Mouse (Mus musculus) pancreas, adult 10 weeks (tissue): Measurements from ENCODE around the gene Esrra. TPM values are rescaled to one million over a fixed set of nuclear protein-coding genes. Genes with fewer than 3 reads are reported as not detected.

Experiments
- polyA plus RNA-seq: library from polyadenylated mRNA; stranded (reverse); fragments of 350-450 nt; fragmentation: Illumina TruSeq; extraction: RNeasy Lipid Tissue Mini Kit (QIAGEN cat#74804); gene quantifications from one replicate; pipeline ENCODE4 v1.2.3, GENCODE M21; 2015; ENCODE audit warnings: low read depth, low replicate concordance; ENCODE audit not compliant: insufficient read depth

Gene Esrra
- polyA plus RNA-seq, result 7.1 TPM

GRCm38 (mm10) chr19:6921647-6922567 is at the start of gene Esrra:
TSS of gene Esrra (minus strand) at chr19:6921813.

GRCm38 (mm10) chr19:6942249-6942691 is 20.7 kb upstream of the Esrra start, which contains the start of gene Gpr137:
TSS of gene Gpr137 (minus strand) at chr19:6942480.

GRCm38 (mm10) chr19:6941372-6942248 is 20.0 kb upstream of the Esrra start, which contains the start of gene Bad:
TSS of gene Bad (plus strand) at chr19:6941861.

GRCm38 (mm10) chr19:6934195-6934977 is 12.8 kb upstream of the Esrra start, which contains the start of gene Kcnk4:
TSS of gene Kcnk4 (minus strand) at chr19:6934515.

GRCm38 (mm10) chr19:6925307-6925573 is 3.6 kb upstream of the Esrra start, which contains the start of gene Catsperz:
TSS of gene Catsperz (minus strand) at chr19:6925380.

GRCm38 (mm10) chr19:6909507-6910289 is 11.9 kb downstream of the Esrra start, which contains the start of the genes Trmt112 and Prdx5:
TSS of gene Trmt112 (plus strand) at chr19:6909698.
TSS of gene Prdx5 (minus strand) at chr19:6910106.

Other genes with a start within 250 kb of the Esrra start
- 5.0 TPM for gene Rps6ka4, start 81.2 kb downstream of the Esrra start, polyA plus RNA-seq
- gene Ccdc88b, start 63.6 kb downstream of the Esrra start, polyA plus RNA-seq, result 1.2 TPM
- gene Trmt112, start 12.1 kb downstream of the Esrra start, polyA plus RNA-seq, result 23.1 TPM
- gene Prdx5, start 11.7 kb downstream of the Esrra start, polyA plus RNA-seq, result 34.0 TPM
- gene Catsperz, start 3.6 kb upstream of the Esrra start, polyA plus RNA-seq, result not detected
- gene Kcnk4, start 12.7 kb upstream of the Esrra start, polyA plus RNA-seq, result not detected
- gene Bad, start 20.0 kb upstream of the Esrra start, polyA plus RNA-seq, result 7.5 TPM
- 29.3 TPM for gene Gpr137, start 20.7 kb upstream of the Esrra start, polyA plus RNA-seq
- gene Ppp1r14b, start 53.2 kb upstream of the Esrra start, polyA plus RNA-seq, result 50.5 TPM
- 13.1 TPM for gene Plcb3, start 54.7 kb upstream of the Esrra start, polyA plus RNA-seq
- 89.4 TPM for gene Fkbp2, start 58.7 kb upstream of the Esrra start, polyA plus RNA-seq
- gene Vegfb, start 65.8 kb upstream of the Esrra start, polyA plus RNA-seq, result 14.7 TPM
- gene Dnajc4, start 70.8 kb upstream of the Esrra start, polyA plus RNA-seq, result 15.7 TPM
- 47.9 TPM for gene Nudt22, start 74.3 kb upstream of the Esrra start, polyA plus RNA-seq
- 6.4 TPM for gene Trpt1, start 74.3 kb upstream of the Esrra start, polyA plus RNA-seq
- gene Fermt3, start 97.7 kb upstream of the Esrra start, polyA plus RNA-seq, result 2.3 TPM
- 15.0 TPM for gene Stip1, start 118.2 kb upstream of the Esrra start, polyA plus RNA-seq
- 9.8 TPM for gene Macrod1, start 135.0 kb upstream of the Esrra start, polyA plus RNA-seq
- gene Flrt1, start 183.9 kb upstream of the Esrra start, polyA plus RNA-seq, result 0.54 TPM